In genomic region chr1:180231729-180232128, GRCm38 (mm10) we compare ENCODE assay signal across 19 mouse cellular contexts.
"Had no signal": no experiment of that assay in that cellular context is flagged by ENCODE, and none has a peak within 500 bp of the region (broad histone marks: within the 10 kb centered on the region; RNA-seq: fewer than 3 reads in every experiment).

No protein-coding gene starts in this region.

- H3K36me3 ChIP-seq: intestine, embryonic 15.5 days; midbrain, embryonic 12.5 days; stomach, embryonic 15.5 days had no signal

- H3K27ac ChIP-seq: intestine, embryonic 15.5 days; layer of hippocampus, adult 2 months; liver, embryonic 13.5 days; midbrain, embryonic 12.5 days; neural tube, embryonic 13.5 days; stomach, embryonic 15.5 days had no signal

- H3K4me2 ChIP-seq: intestine, embryonic 15.5 days; liver, embryonic 13.5 days; midbrain, embryonic 12.5 days; neural tube, embryonic 13.5 days; stomach, embryonic 15.5 days had no signal

- DNase-seq: kidney, adult 11 months; kidney, adult 8-10 months; kidney, postnatal 25 days; layer of hippocampus, adult 9-11 months; liver, embryonic 13.5 days; lung, adult 2 months; lung, postnatal 14 days; lung, postnatal 4 days; right cerebral cortex, adult 18-20 months; right cerebral cortex, postnatal 14 days; right cerebral cortex, postnatal 4 days; spleen, adult 18-20 months; thymus, postnatal 25 days had no signal

- H3K27me3 ChIP-seq: intestine, embryonic 15.5 days; liver, embryonic 13.5 days; midbrain, embryonic 12.5 days; neural tube, embryonic 13.5 days; stomach, embryonic 15.5 days had no signal

- H3K9me3 ChIP-seq: intestine, embryonic 15.5 days; liver, embryonic 13.5 days; midbrain, embryonic 12.5 days; neural tube, embryonic 13.5 days; stomach, embryonic 15.5 days had no signal

- H3K9ac ChIP-seq: intestine, embryonic 15.5 days; liver, embryonic 13.5 days; midbrain, embryonic 12.5 days; neural tube, embryonic 13.5 days; stomach, embryonic 15.5 days had no signal

- ATAC-seq: intestine, embryonic 15.5 days had no signal

- H3K4me3 ChIP-seq: intestine, embryonic 15.5 days; layer of hippocampus, adult 2 months; liver, embryonic 13.5 days; midbrain, embryonic 12.5 days; myocyte; neural tube, embryonic 13.5 days; stomach, embryonic 15.5 days had no signal
